Comparison of ENCODE assay signal across 7 mouse cellular contexts in genomic region chr19:47067924-47068611, GRCm38 (mm10). TPM values are rescaled to one million over a fixed set of nuclear protein-coding genes. Genes with fewer than 3 reads are reported as not detected.
A peak's percentile ranks its signal among the peaks of the same experiment; 100 is the strongest.
DNase-seq lines count a peak whose midpoint lies in the region; ATAC-seq lines count a peak whose summit lies in the region.

No protein-coding gene starts in this region.

- H3K4me3 ChIP-seq in embryonic facial prominence, embryonic 11.5 days (ENCODE audit: low read depth, low read length), result peak overlapping the region; percentile 93
- peak overlapping the region; percentile 98 for H3K4me3 ChIP-seq in limb, embryonic 11.5 days (ENCODE audit: low read depth, low read length)
- peak overlapping the region; percentile 92 for H3K4me3 ChIP-seq in midbrain, embryonic 13.5 days (replicated peaks)

- no peaks in the 10 kb centered on the region; the same call in 1 of the 2 replicates for H3K36me3 ChIP-seq in embryonic facial prominence, embryonic 11.5 days (replicated peaks; ENCODE audit: control insufficient read depth, insufficient read depth, low read depth, low read length)
- peaks cover 2% of the 10 kb centered on the region; the same call in 1 of the 2 replicates for H3K36me3 ChIP-seq in limb, embryonic 11.5 days (ENCODE audit: control insufficient read depth, insufficient read depth, low read length)
- peaks cover 22% of the 10 kb centered on the region for H3K36me3 ChIP-seq in midbrain, embryonic 13.5 days

- peak overlapping the region; percentile 41 for H3K4me2 ChIP-seq in embryonic facial prominence, embryonic 11.5 days (ENCODE audit: low read depth, low read length)
- H3K4me2 ChIP-seq in limb, embryonic 11.5 days (ENCODE audit: low read depth, severe bottlenecking), result peak overlapping the region; percentile 58
- H3K4me2 ChIP-seq in midbrain, embryonic 13.5 days (replicated peaks), result peak overlapping the region; percentile 58

- peak; percentile 92 for ATAC-seq in embryonic facial prominence, embryonic 11.5 days (replicated peaks; ENCODE audit: insufficient number of reproducible peaks, low FRiP score, low TSS enrichment, low read depth)
- peak; percentile 77 for ATAC-seq in limb, embryonic 11.5 days (ENCODE audit: insufficient number of reproducible peaks, low FRiP score, low TSS enrichment, low read depth)
- peak; percentile 94 for ATAC-seq in midbrain, embryonic 13.5 days

- 0% methylated on average over 66 of the region's 72 CpGs for WGBS in embryonic facial prominence, embryonic 11.5 days
- under 1% methylated on average over 72 of the region's 72 CpGs for WGBS in limb, embryonic 11.5 days
- WGBS in midbrain, embryonic 13.5 days, result under 1% methylated on average over 65 of the region's 72 CpGs

- H3K4me1 ChIP-seq in embryonic facial prominence, embryonic 11.5 days (ENCODE audit: control insufficient read depth, insufficient read depth, low read length), result no peaks in the 10 kb centered on the region
- H3K4me1 ChIP-seq in limb, embryonic 11.5 days (ENCODE audit: control insufficient read depth, insufficient read depth, low read length), result peaks cover 6% of the 10 kb centered on the region; the same call in 1 of the 2 replicates
- H3K4me1 ChIP-seq in midbrain, embryonic 13.5 days (replicated peaks), result peaks cover 13% of the 10 kb centered on the region

- peak overlapping the region; percentile 75 for H3K27ac ChIP-seq in embryonic facial prominence, embryonic 11.5 days (replicated peaks; ENCODE audit: low read depth, low read length)
- peak overlapping the region; percentile 68 for H3K27ac ChIP-seq in limb, embryonic 11.5 days (replicated peaks; ENCODE audit: low read depth, low read length)
- peak overlapping the region; percentile 89 for H3K27ac ChIP-seq in midbrain, embryonic 13.5 days

- no peaks in the 10 kb centered on the region for H3K9me3 ChIP-seq in embryonic facial prominence, embryonic 11.5 days (replicated peaks; ENCODE audit: control insufficient read depth, low read length)
- no peaks in the 10 kb centered on the region for H3K9me3 ChIP-seq in limb, embryonic 11.5 days (ENCODE audit: control insufficient read depth, low read length)
- H3K9me3 ChIP-seq in midbrain, embryonic 13.5 days, result no peaks in the 10 kb centered on the region

- peak overlapping the region; percentile 92 for H3K9ac ChIP-seq in embryonic facial prominence, embryonic 11.5 days (replicated peaks; ENCODE audit: low read length)
- H3K9ac ChIP-seq in limb, embryonic 11.5 days (ENCODE audit: low read length), result peak overlapping the region; percentile 92
- H3K9ac ChIP-seq in midbrain, embryonic 13.5 days (replicated peaks), result peak overlapping the region; percentile 92

- peak; percentile 87 for DNase-seq in adrenal gland, postnatal 25 days
- DNase-seq in embryonic facial prominence, embryonic 11.5 days (ENCODE audit: low spot score), result peak; percentile 86
- DNase-seq in heart, adult 11 months, result peak; percentile 98
- DNase-seq in kidney, adult 18-20 months, result peak; percentile 86
- peak; percentile 83 for DNase-seq in limb, embryonic 11.5 days (ENCODE audit: low spot score)
- peak; percentile 82 for DNase-seq in spleen, adult 12 weeks (ENCODE audit: low spot score)

- no peaks in the 10 kb centered on the region for H3K27me3 ChIP-seq in embryonic facial prominence, embryonic 11.5 days (ENCODE audit: control insufficient read depth, insufficient read depth, low read length)
- no peaks in the 10 kb centered on the region for H3K27me3 ChIP-seq in limb, embryonic 11.5 days (ENCODE audit: control insufficient read depth, insufficient read depth, low read length)
- H3K27me3 ChIP-seq in midbrain, embryonic 13.5 days, result no peaks in the 10 kb centered on the region

RNA-seq across cellular contexts. Expression of gene Taf5, which starts 0.5 kb away (rescaled TPM):
- 4.4 and 5.3 TPM in 2 replicates for total RNA-seq in adrenal gland, postnatal 25 days (2021)
- 12.8 and 13.4 TPM in 2 replicates for polyA plus RNA-seq in embryonic facial prominence, embryonic 11.5 days (2014; fragmentation: Nextera tagmentation; extraction: Ambion mirVana)
- 11.8 and 12.3 TPM in 2 replicates for polyA plus RNA-seq in limb, embryonic 11.5 days (2014; fragmentation: Nextera tagmentation; extraction: Ambion mirVana)
- 6.9 and 8.0 TPM in 2 replicates for polyA plus RNA-seq in midbrain, embryonic 13.5 days (2015; fragmentation: Nextera tagmentation; extraction: Ambion mirVana)

RNA-seq across cellular contexts. Expression of gene Pcgf6, which starts 17.4 kb away (rescaled TPM):
- 12.2 and 14.9 TPM in 2 replicates for total RNA-seq in adrenal gland, postnatal 25 days (2021)
- 35.8 and 38.1 TPM in 2 replicates for polyA plus RNA-seq in embryonic facial prominence, embryonic 11.5 days (2014; fragmentation: Nextera tagmentation; extraction: Ambion mirVana)
- polyA plus RNA-seq in limb, embryonic 11.5 days (2014; fragmentation: Nextera tagmentation; extraction: Ambion mirVana), result 36.5 and 38.9 TPM in 2 replicates
- polyA plus RNA-seq in midbrain, embryonic 13.5 days (2015; fragmentation: Nextera tagmentation; extraction: Ambion mirVana), result 28.9 and 31.2 TPM in 2 replicates

RNA-seq across cellular contexts. Expression of gene Usmg5, which starts 22.4 kb away (rescaled TPM):
- total RNA-seq in adrenal gland, postnatal 25 days (2021), result 518 and 539 TPM in 2 replicates
- 1,038 and 1,047 TPM in 2 replicates for polyA plus RNA-seq in embryonic facial prominence, embryonic 11.5 days (2014; fragmentation: Nextera tagmentation; extraction: Ambion mirVana)
- polyA plus RNA-seq in limb, embryonic 11.5 days (2014; fragmentation: Nextera tagmentation; extraction: Ambion mirVana), result 1,237 and 1,330 TPM in 2 replicates
- 1,460 and 1,506 TPM in 2 replicates for polyA plus RNA-seq in midbrain, embryonic 13.5 days (2015; fragmentation: Nextera tagmentation; extraction: Ambion mirVana)

RNA-seq across cellular contexts. Expression of gene Pdcd11, which starts 22.5 kb away (rescaled TPM):
- total RNA-seq in adrenal gland, postnatal 25 days (2021), result 26.0 and 26.8 TPM in 2 replicates
- 8.9 and 9.3 TPM in 2 replicates for polyA plus RNA-seq in embryonic facial prominence, embryonic 11.5 days (2014; fragmentation: Nextera tagmentation; extraction: Ambion mirVana)
- 11.0 and 13.1 TPM in 2 replicates for polyA plus RNA-seq in limb, embryonic 11.5 days (2014; fragmentation: Nextera tagmentation; extraction: Ambion mirVana)
- polyA plus RNA-seq in midbrain, embryonic 13.5 days (2015; fragmentation: Nextera tagmentation; extraction: Ambion mirVana), result 7.7 and 8.0 TPM in 2 replicates

RNA-seq across cellular contexts. Expression of gene Nt5c2, which starts 53.1 kb away (rescaled TPM):
- 59.5 and 64.5 TPM in 2 replicates for total RNA-seq in adrenal gland, postnatal 25 days (2021)
- polyA plus RNA-seq in embryonic facial prominence, embryonic 11.5 days (2014; fragmentation: Nextera tagmentation; extraction: Ambion mirVana), result 72.5 and 90.4 TPM in 2 replicates
- 75.2 and 94.6 TPM in 2 replicates for polyA plus RNA-seq in limb, embryonic 11.5 days (2014; fragmentation: Nextera tagmentation; extraction: Ambion mirVana)
- polyA plus RNA-seq in midbrain, embryonic 13.5 days (2015; fragmentation: Nextera tagmentation; extraction: Ambion mirVana), result 96.0 and 97.2 TPM in 2 replicates

Comparison
In these comparisons a context has a peak if more than half of its experiments do, and no peak if none do; other contexts are left out.
1. Peak in every context shown above with its lines: DNase-seq, ATAC-seq, H3K4me3 ChIP-seq and H3K27ac ChIP-seq.